Mouse (Mus musculus): ENCODE results near the gene Gm21913. TPM values are rescaled to one million over a fixed set of nuclear protein-coding genes. Genes with fewer than 3 reads are reported as not detected.
"Not testable (repeated sequence)": the region's sequence is repeated elsewhere in the genome, so short reads cannot be mapped to it uniquely, and the experiment has no call there.

Gene Gm21913
- not detected in 2 replicates for polyA plus RNA-seq (2015; fragmentation: Nextera tagmentation; extraction: Ambion mirVana)

- H3K4me2 ChIP-seq = not testable (repeated sequence)
Observed at GRCm38 (mm10) chrY:74623596-74623995, at the start of gene Gm21913. Gene Gm21913 (plus strand): TSS chrY:74623896.

More at GRCm38 (mm10) chrY:74623596-74623995, at the start of gene Gm21913:
- not testable (repeated sequence) for H3K27ac ChIP-seq; H3K9ac ChIP-seq; ATAC-seq (replicated peaks; ENCODE audit: insufficient number of reproducible peaks, insufficient read depth, low FRiP score, low read depth); H3K36me3 ChIP-seq; H3K9me3 ChIP-seq (replicated peaks); H3K4me1 ChIP-seq (replicated peaks); H3K4me3 ChIP-seq; H3K27me3 ChIP-seq
- WGBS = no CpG with 5 or more reads among the region's 3 CpGs

Other genes starting within 250 kb of the Gm21913 start
- not detected in 2 replicates for gene Gm29110, start 153.4 kb upstream of the Gm21913 start, polyA plus RNA-seq (2015; fragmentation: Nextera tagmentation; extraction: Ambion mirVana)